Mouse (Mus musculus) limb, embryonic 11.5 days (tissue): ENCODE data around the gene Atp6v1d. TPM values are rescaled to one million over a fixed set of nuclear protein-coding genes. Genes with fewer than 3 reads are reported as not detected.

Experiments used
- ATAC-seq: fragments of 200-750 bp; cut with Nextera tagmentation; 2 replicates; pipeline ENCODE4 v1.8.0; 2017; ENCODE audit warnings: low read depth; ENCODE audit not compliant: insufficient number of reproducible peaks, low FRiP score, low TSS enrichment
- DNase-seq: peaks from one replicate; pipeline ENCODE4 v3.0.0-alpha.2; 2015; ENCODE audit warnings: low spot score
- H3K27ac ChIP-seq: fragments of 300-500 bp; sonication (generic); replicated peaks from 2 replicates; pipeline ENCODE4 v1.5.1; 2014; ENCODE audit warnings: low read depth, mild to moderate bottlenecking, low read length
- H3K27me3 ChIP-seq: fragments of 300-500 bp; sonication (generic); 2 replicates; pipeline ENCODE4 v1.6.1; 2014; ENCODE audit warnings: mild to moderate bottlenecking, low read length, mixed read lengths; ENCODE audit not compliant: control insufficient read depth, insufficient read depth
- H3K36me3 ChIP-seq: fragments of 300-500 bp; sonication (generic); 2 replicates; pipeline ENCODE4 v1.6.1; 2014; ENCODE audit warnings: mild to moderate bottlenecking, low read length, moderate library complexity, mixed read lengths; ENCODE audit not compliant: control insufficient read depth, insufficient read depth
- H3K4me1 ChIP-seq: fragments of 300-500 bp; sonication (generic); 2 replicates; pipeline ENCODE4 v1.6.1; 2014; ENCODE audit warnings: low read length, mixed read lengths; ENCODE audit not compliant: control insufficient read depth, insufficient read depth
- H3K4me2 ChIP-seq: fragments of 300-500 bp; sonication (generic); 2 replicates; pipeline ENCODE4 v1.6.1; 2014; ENCODE audit warnings: low read depth, mild to moderate bottlenecking, moderate library complexity; ENCODE audit not compliant: severe bottlenecking
- H3K4me3 ChIP-seq: fragments of 300-500 bp; sonication (generic); 2 replicates; pipeline ENCODE4 v1.5.1; 2014; ENCODE audit warnings: low read depth, low read length
- H3K9ac ChIP-seq: fragments of 300-500 bp; sonication (generic); 2 replicates; pipeline ENCODE4 v1.6.1; 2014; ENCODE audit warnings: mild to moderate bottlenecking, low read length
- H3K9me3 ChIP-seq: fragments of 300-500 bp; sonication (generic); 2 replicates; pipeline ENCODE4 v1.6.1; 2016; ENCODE audit warnings: low read length; ENCODE audit not compliant: control insufficient read depth
- WGBS: fragments of 180-500 bp; shearing (Covaris S2); extraction: QIAGEN DNeasy Blood & Tissue Kit; methylation state at CpG from one replicate; pipeline ENCODE4 v1.1.7; 2014; 5-methylcytosine and 5-hydroxymethylcytosine counted together
- polyA plus RNA-seq: library from polyadenylated mRNA; unstranded; fragments of >200 nt; fragmentation: Nextera tagmentation; extraction: Ambion mirVana; gene quantifications from 2 replicates; pipeline ENCODE4 v1.2.1, GENCODE M21; 2014

Gene Atp6v1d
- polyA plus RNA-seq, result 77.3 and 85.3 TPM in 2 replicates

GRCm38 (mm10) chr12:78861496-78862253, at the start of gene Atp6v1d, which contains the start of gene Eif2s1:
Gene Atp6v1d, minus strand, starts transcription at chr12:78861638.
Gene Eif2s1, plus strand, starts transcription at chr12:78861819.
- Histone ChIP-seq H3K27ac (peak within 1 kb of the TSS; percentile 73), H3K4me2 (peak within 1 kb of the TSS; percentile 79), H3K4me1 (0 out of 2 replicates have a peak, but pooled peaks cover 6% of the 10 kb centered on the region), H3K9ac (peak within 1 kb of the TSS; percentile 85), H3K9me3 (no peaks in the 10 kb centered on the region), H3K27me3 (no peaks in the 10 kb centered on the region), H3K4me3 (peak within 1 kb of the TSS; percentile 72), H3K36me3 (no peaks in the 10 kb centered on the region)
- WGBS, result under 1% methylated on average over 53 of the region's 55 CpGs
- ATAC-seq (peak; percentile 100), DNase-seq (peak; percentile 100)

GRCm38 (mm10) chr12:78910684-78911461, 49.4 kb upstream of the Atp6v1d start:
- peaks cover 29% of the 10 kb centered on the region for H3K27me3 ChIP-seq
- WGBS, result 9% methylated on average over 16 of the region's 16 CpGs
- DNase-seq (peak; percentile 43), ATAC-seq (no peak)
- no peak overlapping the region; the same call in 1 of the 2 replicates for H3K4me3 ChIP-seq
- no peaks in the 10 kb centered on the region for H3K9me3 ChIP-seq
- H3K4me2 ChIP-seq, result peak overlapping the region; percentile 69
- no peak overlapping the region for H3K9ac ChIP-seq
- peaks cover 5% of the 10 kb centered on the region; the same call in 1 of the 2 replicates for H3K4me1 ChIP-seq
- no peaks in the 10 kb centered on the region for H3K36me3 ChIP-seq
- H3K27ac ChIP-seq, result no peak overlapping the region

GRCm38 (mm10) chr12:78908081-78908605, 46.7 kb upstream of the Atp6v1d start:
- no peak for DNase-seq
- Histone ChIP-seq H3K4me3 (no peak overlapping the region), H3K4me2 (no peak overlapping the region), H3K9me3 (no peaks in the 10 kb centered on the region), H3K27ac (no peak overlapping the region), H3K27me3 (peaks cover 27% of the 10 kb centered on the region), H3K9ac (no peak overlapping the region), H3K4me1 (peaks cover 5% of the 10 kb centered on the region; the same call in 1 of the 2 replicates), H3K36me3 (no peaks in the 10 kb centered on the region)
- ATAC-seq, result no peak
- 78% methylated on average over 6 of the region's 6 CpGs for WGBS

GRCm38 (mm10) chr12:78906707-78907162, 45.3 kb upstream of the Atp6v1d start, which contains the start of gene Plek2:
Gene Plek2, minus strand, starts transcription at chr12:78906964.
- Histone ChIP-seq H3K9ac (peak within 1 kb of the TSS; percentile 35; the same call in 1 of the 2 replicates), H3K9me3 (no peaks in the 10 kb centered on the region), H3K4me1 (peaks cover 4% of the 10 kb centered on the region; the same call in 1 of the 2 replicates), H3K27ac (no peak within 1 kb of the TSS), H3K4me3 (peak within 1 kb of the TSS; percentile 40), H3K27me3 (peaks cover 18% of the 10 kb centered on the region), H3K36me3 (no peaks in the 10 kb centered on the region), H3K4me2 (peak within 1 kb of the TSS; percentile 86)
- DNase-seq (peak; percentile 74), ATAC-seq (no peak)
- WGBS, result 3% methylated on average over 38 of the region's 38 CpGs

- ATAC-seq, result no peak
- Histone ChIP-seq H3K9me3 (no peaks in the 10 kb centered on the region), H3K27ac (no peak overlapping the region), H3K36me3 (no peaks in the 10 kb centered on the region), H3K4me3 (no peak overlapping the region), H3K4me1 (no peaks in the 10 kb centered on the region), H3K27me3 (peaks cover 6% of the 10 kb centered on the region), H3K9ac (no peak overlapping the region), H3K4me2 (no peak overlapping the region)
- no peak for DNase-seq
- 74% methylated on average over 6 of the region's 7 CpGs for WGBS
Measured at GRCm38 (mm10) chr12:78904499-78904898, 43.1 kb upstream of the Atp6v1d start.

- Histone ChIP-seq H3K36me3 (no peaks in the 10 kb centered on the region), H3K4me1 (no peaks in the 10 kb centered on the region), H3K9ac (no peak overlapping the region), H3K4me3 (no peak overlapping the region), H3K27ac (no peak overlapping the region), H3K4me2 (no peak overlapping the region), H3K27me3 (peaks cover 6% of the 10 kb centered on the region), H3K9me3 (no peaks in the 10 kb centered on the region)
- WGBS, result 80% methylated on average over 4 of the region's 4 CpGs
- DNase-seq (no peak), ATAC-seq (no peak)
Measured at GRCm38 (mm10) chr12:78903313-78903712, 41.9 kb upstream of the Atp6v1d start.

- no peak for ATAC-seq
- H3K27ac ChIP-seq, result no peak overlapping the region
- H3K4me3 ChIP-seq, result no peak overlapping the region
- H3K9me3 ChIP-seq, result no peaks in the 10 kb centered on the region
- H3K4me1 ChIP-seq, result no peaks in the 10 kb centered on the region
- H3K9ac ChIP-seq, result no peak overlapping the region
- no peak for DNase-seq
- H3K36me3 ChIP-seq, result no peaks in the 10 kb centered on the region
- no peaks in the 10 kb centered on the region for H3K27me3 ChIP-seq
- H3K4me2 ChIP-seq, result no peak overlapping the region
- WGBS, result 92% methylated on average over 5 of the region's 5 CpGs
Measured at GRCm38 (mm10) chr12:78901467-78901866, 40.0 kb upstream of the Atp6v1d start.

- DNase-seq, result no peak
- Histone ChIP-seq H3K9me3 (no peaks in the 10 kb centered on the region), H3K27ac (no peak overlapping the region), H3K36me3 (no peaks in the 10 kb centered on the region), H3K4me3 (no peak overlapping the region), H3K4me2 (no peak overlapping the region), H3K4me1 (no peaks in the 10 kb centered on the region), H3K27me3 (no peaks in the 10 kb centered on the region), H3K9ac (no peak overlapping the region)
- 92% methylated on average over 1 of the region's 1 CpGs for WGBS
- ATAC-seq, result no peak
Measured at GRCm38 (mm10) chr12:78897861-78898260, 36.4 kb upstream of the Atp6v1d start.
